Mouse (Mus musculus): ENCODE measurements at regions not wholly inside any gene's neighbourhood (a gene's known extent, or its start where the extent isn't known, plus 50 kb on each side); places are given as distances from the start of the nearest gene placed in this dataset.

DNA sequence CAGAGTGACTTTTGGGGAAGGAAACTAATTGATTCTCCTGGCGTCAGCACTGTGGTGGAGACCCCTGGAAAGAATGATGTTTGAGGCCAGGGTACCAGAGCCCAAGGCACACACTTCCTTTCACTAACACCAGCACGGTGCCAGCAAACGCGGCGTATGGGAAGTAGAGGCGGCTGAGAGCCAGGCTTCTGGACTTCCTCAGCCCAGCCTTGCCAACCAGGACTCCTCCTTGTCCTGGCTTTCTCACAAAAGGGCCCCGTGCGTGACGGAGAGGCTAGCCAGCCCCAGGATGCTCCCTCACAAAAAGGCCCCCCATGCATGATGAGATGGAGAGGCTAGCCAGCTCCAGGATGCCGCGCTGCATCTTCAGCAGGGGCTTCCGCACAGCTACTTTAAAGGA, 502.1 kb upstream of the Adam5 start:
- H3K36me3 ChIP-seq (replicated peaks; ENCODE audit: low read length): no peaks in the 10 kb centered on the region
- peaks cover 9% of the 10 kb centered on the region for H3K9me3 ChIP-seq
- peaks cover 47% of the 10 kb centered on the region for H3K27me3 ChIP-seq (replicated peaks)
- no peak overlapping the region for H3K4me3 ChIP-seq (replicated peaks)
- no peak for TF ChIP-seq FLI1 (IDR thresholded peaks at IDR 0.05; ENCODE audit: low read length)
- TF ChIP-seq GATA1 (IDR thresholded peaks at IDR 0.05; ENCODE audit: borderline replicate concordance, low read length): no peak
- H3K4me1 ChIP-seq: peaks cover 3% of the 10 kb centered on the region

DNA sequence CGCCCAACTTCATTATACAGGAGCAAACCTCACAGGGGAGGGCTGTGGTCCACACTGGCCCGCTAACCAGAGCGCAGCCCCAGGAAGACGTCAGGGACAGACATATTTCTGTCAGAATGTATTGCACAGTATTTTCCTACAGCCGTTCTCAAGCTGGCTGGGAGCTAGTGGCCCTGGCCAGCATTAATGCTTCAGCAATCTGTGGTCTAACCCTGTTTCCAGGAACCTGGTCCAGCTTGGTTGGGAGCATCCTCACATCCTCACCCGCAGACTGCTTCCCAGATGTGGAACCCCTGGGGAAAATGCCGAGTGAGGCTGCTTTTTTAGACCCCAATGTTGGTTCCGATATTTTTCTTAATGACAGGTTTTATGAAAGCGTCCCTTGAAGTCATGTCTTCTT, 500.6 kb upstream of the Adam5 start:
- no peaks in the 10 kb centered on the region for H3K4me1 ChIP-seq
- H3K4me3 ChIP-seq (replicated peaks): no peak overlapping the region
- peaks cover 23% of the 10 kb centered on the region for H3K9me3 ChIP-seq
- H3K27me3 ChIP-seq (replicated peaks): peaks cover 41% of the 10 kb centered on the region
- H3K36me3 ChIP-seq (replicated peaks; ENCODE audit: low read length): no peaks in the 10 kb centered on the region
- TF ChIP-seq GATA1 (IDR thresholded peaks at IDR 0.05; ENCODE audit: borderline replicate concordance, low read length) (no peak), FLI1 (IDR thresholded peaks at IDR 0.05; ENCODE audit: low read length) (no peak)

DNA sequence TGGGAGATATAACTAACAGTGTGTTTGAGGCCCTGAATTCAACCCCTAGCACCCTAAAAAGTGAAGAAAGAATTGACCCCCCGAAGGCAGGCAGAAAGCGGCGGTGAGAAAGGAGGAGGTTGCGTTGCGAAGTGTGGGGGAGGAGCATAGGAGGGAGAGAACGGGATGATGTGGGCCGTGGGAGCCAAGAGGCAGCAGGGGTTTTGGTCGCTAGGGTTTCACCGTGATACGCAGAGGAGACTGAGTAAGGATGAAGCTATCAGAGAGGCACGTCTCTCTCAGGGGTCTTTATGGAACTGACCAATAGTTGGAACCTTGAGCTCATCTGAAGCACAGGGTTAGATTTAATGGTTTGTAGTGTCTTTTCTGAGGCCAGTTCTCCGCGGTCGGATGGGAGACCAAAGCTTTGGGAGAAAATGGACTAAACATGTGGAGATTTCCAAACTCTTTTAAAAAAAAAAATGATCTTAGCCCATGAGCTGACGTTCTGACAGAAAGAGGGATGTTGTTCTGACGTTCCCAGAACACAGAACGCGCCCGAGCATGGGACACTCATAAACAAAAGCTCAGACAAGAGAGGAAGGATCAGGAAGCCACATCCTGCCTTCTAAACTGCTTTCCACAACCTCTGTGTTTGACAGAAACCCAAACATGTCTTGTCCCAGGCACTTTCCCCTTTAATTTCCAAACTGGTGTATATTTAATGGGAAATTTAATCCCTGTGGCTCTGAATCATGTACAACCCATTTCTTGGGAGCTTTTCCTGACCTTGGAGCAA, 499.7 kb upstream of the Adam5 start:
- Histone ChIP-seq H3K9me3 (peaks cover 26% of the 10 kb centered on the region), H3K4me1 (no peaks in the 10 kb centered on the region), H3K36me3 (replicated peaks; ENCODE audit: low read length) (no peaks in the 10 kb centered on the region), H3K4me3 (replicated peaks) (no peak overlapping the region), H3K27me3 (replicated peaks) (peaks cover 37% of the 10 kb centered on the region)
- no peak for TF ChIP-seq GATA1 (IDR thresholded peaks at IDR 0.05; ENCODE audit: borderline replicate concordance, low read length)
- no peak for TF ChIP-seq FLI1 (IDR thresholded peaks at IDR 0.05; ENCODE audit: low read length)

DNA sequence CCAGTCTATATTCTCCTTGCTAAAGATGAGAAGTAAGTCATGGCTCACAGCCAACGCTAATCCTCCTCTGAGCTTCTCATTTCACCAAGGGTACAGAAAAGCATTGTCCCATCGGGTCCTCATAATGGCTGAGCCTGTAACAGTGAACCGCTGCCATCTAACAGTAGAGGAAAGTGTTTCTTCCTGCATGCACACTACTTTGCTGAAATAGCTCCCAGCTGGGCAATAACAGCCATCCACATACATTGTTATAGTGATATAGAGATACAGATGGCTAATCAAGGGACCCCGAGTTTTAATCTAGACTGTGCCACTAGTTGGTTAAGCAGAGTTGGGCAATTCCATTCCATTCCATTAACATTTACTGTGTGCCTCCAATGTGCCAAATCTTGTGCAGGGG, 492.2 kb upstream of the Adam5 start:
- H3K4me1 ChIP-seq: no peaks in the 10 kb centered on the region
- TF ChIP-seq FLI1 (IDR thresholded peaks at IDR 0.05; ENCODE audit: low read length) (no peak), GATA1 (IDR thresholded peaks at IDR 0.05; ENCODE audit: borderline replicate concordance, low read length) (no peak)
- no peaks in the 10 kb centered on the region for H3K36me3 ChIP-seq (replicated peaks; ENCODE audit: low read length)
- H3K27me3 ChIP-seq (replicated peaks): peaks cover 28% of the 10 kb centered on the region
- H3K4me3 ChIP-seq (replicated peaks): no peak overlapping the region
- H3K9me3 ChIP-seq: peaks cover 18% of the 10 kb centered on the region

DNA sequence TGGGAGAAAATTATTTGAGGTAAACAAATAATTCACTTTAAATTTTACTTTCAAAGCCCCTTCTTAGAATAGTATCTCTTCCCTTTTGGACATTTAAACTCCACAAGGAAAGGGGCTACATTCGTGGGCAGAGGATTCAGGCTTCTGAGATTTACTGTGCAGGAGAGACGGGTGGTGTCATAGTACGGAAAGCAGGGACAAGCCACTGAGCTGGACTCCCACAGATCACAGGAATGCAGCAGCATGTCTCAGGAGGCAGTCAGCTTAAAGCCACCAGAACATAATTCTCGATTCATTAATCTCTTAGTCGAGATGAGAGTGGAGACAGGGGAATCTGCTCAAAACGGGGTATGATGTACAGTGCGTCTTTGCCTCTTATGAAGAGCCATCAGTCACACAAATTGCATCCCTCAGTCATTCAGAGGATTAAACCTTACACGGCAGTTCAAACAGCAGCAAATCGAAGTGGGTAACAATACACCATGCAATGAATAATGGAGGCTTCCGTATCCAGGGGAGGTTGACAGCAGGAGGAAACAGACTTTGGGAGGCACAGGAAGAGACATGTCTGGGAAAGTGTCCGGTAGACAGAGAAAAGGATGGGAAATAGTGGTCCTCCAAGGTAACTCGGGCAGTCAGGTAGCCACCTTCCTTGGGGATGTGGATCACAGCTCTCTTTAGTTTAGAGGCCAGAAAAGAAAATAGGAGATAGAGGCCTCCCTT, 487.8 kb upstream of the Adam5 start:
- TF ChIP-seq GATA1 (IDR thresholded peaks at IDR 0.05; ENCODE audit: borderline replicate concordance, low read length) (no peak), FLI1 (IDR thresholded peaks at IDR 0.05; ENCODE audit: low read length) (no peak)
- Histone ChIP-seq H3K4me1 (no peaks in the 10 kb centered on the region), H3K4me3 (replicated peaks) (no peak overlapping the region), H3K9me3 (no peaks in the 10 kb centered on the region), H3K27me3 (replicated peaks) (peaks cover 57% of the 10 kb centered on the region), H3K36me3 (replicated peaks; ENCODE audit: low read length) (no peaks in the 10 kb centered on the region)

DNA sequence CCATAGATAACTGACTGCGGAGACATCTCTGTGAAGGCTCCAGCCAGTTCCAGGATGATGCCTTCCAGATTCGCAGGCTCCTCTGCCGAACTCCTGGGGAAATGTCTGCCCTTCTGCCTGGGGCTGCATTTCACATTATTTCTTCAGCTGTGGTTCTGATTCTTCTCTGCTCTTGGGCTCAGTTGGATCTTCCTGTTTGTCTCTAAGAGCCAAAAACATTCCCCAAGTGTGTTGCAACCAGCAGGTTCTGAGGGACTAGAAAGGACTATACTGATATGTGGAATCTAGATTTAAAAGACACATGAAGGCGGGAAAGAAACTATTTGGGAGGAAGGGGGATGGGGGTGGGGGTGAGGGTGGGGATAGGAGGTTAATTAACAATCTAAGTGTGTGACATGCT, 483.8 kb upstream of the Adam5 start:
- Histone ChIP-seq H3K4me1 (peaks cover 19% of the 10 kb centered on the region), H3K36me3 (replicated peaks; ENCODE audit: low read length) (no peaks in the 10 kb centered on the region), H3K27me3 (replicated peaks) (peaks cover 74% of the 10 kb centered on the region), H3K4me3 (replicated peaks) (no peak overlapping the region), H3K9me3 (no peaks in the 10 kb centered on the region)
- no peak for TF ChIP-seq GATA1 (IDR thresholded peaks at IDR 0.05; ENCODE audit: borderline replicate concordance, low read length)
- TF ChIP-seq FLI1 (IDR thresholded peaks at IDR 0.05; ENCODE audit: low read length): no peak

DNA sequence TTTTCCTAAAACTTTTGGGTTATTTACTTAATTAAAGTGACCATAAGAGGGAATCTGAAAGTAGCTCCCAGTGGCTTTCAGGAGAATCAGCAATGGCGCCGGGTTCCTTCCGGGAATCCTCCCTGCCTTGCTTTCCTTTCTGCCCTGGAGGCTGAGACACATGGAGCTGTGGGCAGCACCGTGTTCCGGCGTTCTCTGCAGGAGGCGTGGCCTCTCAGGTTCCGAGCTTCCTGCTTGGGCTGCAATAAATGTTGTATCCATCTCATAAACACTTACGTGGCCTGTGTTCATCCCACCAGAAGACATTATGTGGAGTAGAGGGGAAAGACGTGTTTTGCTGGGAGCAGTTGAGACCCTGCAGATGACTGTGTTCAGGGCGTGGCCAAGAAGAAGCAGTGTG, 483.3 kb upstream of the Adam5 start:
- no peak overlapping the region for H3K4me3 ChIP-seq (replicated peaks)
- no peak for TF ChIP-seq GATA1 (IDR thresholded peaks at IDR 0.05; ENCODE audit: borderline replicate concordance, low read length)
- no peak for TF ChIP-seq FLI1 (IDR thresholded peaks at IDR 0.05; ENCODE audit: low read length)
- H3K4me1 ChIP-seq: peaks cover 21% of the 10 kb centered on the region
- no peaks in the 10 kb centered on the region for H3K36me3 ChIP-seq (replicated peaks; ENCODE audit: low read length)
- H3K9me3 ChIP-seq: no peaks in the 10 kb centered on the region
- peaks cover 78% of the 10 kb centered on the region for H3K27me3 ChIP-seq (replicated peaks)

DNA sequence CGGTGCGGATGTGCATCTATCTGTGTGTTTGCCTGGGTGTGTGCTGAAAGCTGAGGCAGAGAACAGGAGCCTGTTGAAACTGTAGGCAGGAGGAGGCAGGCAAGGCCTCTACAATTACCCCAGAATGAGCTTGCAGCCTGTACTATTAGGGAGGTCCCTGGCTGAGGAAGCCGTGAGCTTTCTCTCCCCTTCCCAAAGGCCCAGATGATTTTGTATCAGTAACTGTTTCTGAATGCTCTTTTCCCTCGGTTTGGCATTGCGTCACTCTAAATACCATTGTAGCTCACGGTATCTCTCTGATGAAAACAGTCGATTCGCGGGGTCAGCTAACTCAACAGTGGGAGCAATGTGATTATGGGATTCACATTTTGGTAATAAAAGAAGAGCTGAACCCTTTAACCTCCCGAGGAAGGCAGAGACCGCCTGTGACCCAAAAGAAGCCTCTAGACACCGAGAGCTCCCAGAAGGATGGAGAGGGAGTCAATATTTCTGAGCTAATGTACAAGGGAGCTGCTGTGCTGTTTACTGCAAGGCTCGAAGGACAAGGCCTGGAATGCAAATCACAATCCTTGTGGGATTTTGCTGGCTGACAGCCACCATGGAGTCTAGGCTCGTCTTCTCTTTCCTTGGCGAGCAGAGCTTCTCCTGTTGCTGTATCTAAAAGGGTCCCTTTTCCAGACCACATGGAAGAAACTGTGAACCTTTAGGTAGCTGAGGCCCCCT, 482.8 kb upstream of the Adam5 start:
- peaks cover 79% of the 10 kb centered on the region for H3K27me3 ChIP-seq (replicated peaks)
- H3K9me3 ChIP-seq: no peaks in the 10 kb centered on the region
- no peaks in the 10 kb centered on the region for H3K36me3 ChIP-seq (replicated peaks; ENCODE audit: low read length)
- no peak overlapping the region for H3K4me3 ChIP-seq (replicated peaks)
- TF ChIP-seq GATA1 (IDR thresholded peaks at IDR 0.05; ENCODE audit: borderline replicate concordance, low read length) (no peak), FLI1 (IDR thresholded peaks at IDR 0.05; ENCODE audit: low read length) (no peak)
- peaks cover 25% of the 10 kb centered on the region for H3K4me1 ChIP-seq
